Mouse (Mus musculus): ENCODE results near the gene Steap1.

The Steap1 gene

GRCm38 (mm10) chr5:5688228-5688627, 60.9 kb downstream of the Steap1 start:
- DNase-seq (ENCODE audit: low spot score in 2 of 2): no peak

GRCm38 (mm10) chr5:5686973-5687372, 62.2 kb downstream of the Steap1 start:
- DNase-seq (ENCODE audit: low spot score in 2 of 2): no peak
